Mouse (Mus musculus): ENCODE results near the gene Vmn2r34.
"Not testable (repeated sequence)": the region's sequence is repeated elsewhere in the genome, so short reads cannot be mapped to it uniquely, and the experiment has no call there.

GRCm38 (mm10) chr7:7689413-7689812 is at the start of gene Vmn2r34:
- TF ChIP-seq ZNF384, CHD2 (IDR thresholded peaks at IDR 0.05; ENCODE audit: low read depth, low read length): not testable (repeated sequence)

All from ES-E14 (cell line).